Mouse (Mus musculus): ENCODE results near the gene Irgq. TPM values are rescaled to one million over a fixed set of nuclear protein-coding genes. Genes with fewer than 3 reads are reported as not detected.

Irgq gene
- polyA plus RNA-seq, 1 experiment from 2014 or later: 11.5 TPM

DNA sequence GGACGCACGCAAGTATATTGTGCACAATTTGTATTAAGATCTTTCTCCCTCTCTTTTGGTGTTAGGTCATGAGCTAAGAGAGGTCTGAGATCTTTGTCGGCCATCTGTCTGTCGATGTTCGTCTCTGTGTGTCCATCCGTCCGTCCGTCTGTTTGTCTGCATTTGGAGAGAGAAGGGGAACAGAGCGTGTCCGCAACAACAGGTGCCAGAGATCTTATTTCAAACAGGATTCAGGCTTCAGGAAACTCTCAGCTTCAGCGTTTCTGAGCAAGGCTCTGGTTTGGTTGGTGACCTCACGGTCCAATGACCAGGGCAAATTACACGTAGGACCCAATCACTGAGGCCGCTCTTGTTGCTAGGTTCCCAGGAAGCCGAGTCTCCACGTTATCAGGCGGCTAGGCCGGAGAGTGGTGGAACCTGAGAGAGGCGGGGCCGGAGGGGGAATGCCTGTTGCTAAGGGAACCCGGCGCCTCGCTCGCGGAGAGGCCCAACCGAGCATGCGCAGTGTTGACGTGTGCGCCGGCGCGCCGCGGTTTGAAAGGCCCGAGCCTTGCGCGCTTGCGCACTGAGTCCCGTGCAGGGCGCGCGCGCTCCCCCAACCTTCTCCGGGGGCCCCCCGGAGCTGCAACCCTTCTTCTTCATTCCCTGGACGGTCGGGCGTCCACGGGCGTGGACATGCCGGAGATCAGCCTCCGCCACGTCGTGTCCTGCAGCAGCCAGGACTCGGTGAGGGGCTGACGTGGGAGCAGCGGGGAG is 16.3 kb downstream of the Irgq start:
- peak overlapping the region; percentile 46 for H3K27ac ChIP-seq
- H3K4me3 ChIP-seq (ENCODE audit: inconsistent target): peak overlapping the region; percentile 75
- no peaks in the 10 kb centered on the region for H3K36me3 ChIP-seq (ENCODE audit: inconsistent target)
- under 1% methylated on average over 57 of the region's 57 CpGs for WGBS (ENCODE audit: missing documents)
- H3K79me2 ChIP-seq (ENCODE audit: inconsistent target): peaks cover 12% of the 10 kb centered on the region

DNA sequence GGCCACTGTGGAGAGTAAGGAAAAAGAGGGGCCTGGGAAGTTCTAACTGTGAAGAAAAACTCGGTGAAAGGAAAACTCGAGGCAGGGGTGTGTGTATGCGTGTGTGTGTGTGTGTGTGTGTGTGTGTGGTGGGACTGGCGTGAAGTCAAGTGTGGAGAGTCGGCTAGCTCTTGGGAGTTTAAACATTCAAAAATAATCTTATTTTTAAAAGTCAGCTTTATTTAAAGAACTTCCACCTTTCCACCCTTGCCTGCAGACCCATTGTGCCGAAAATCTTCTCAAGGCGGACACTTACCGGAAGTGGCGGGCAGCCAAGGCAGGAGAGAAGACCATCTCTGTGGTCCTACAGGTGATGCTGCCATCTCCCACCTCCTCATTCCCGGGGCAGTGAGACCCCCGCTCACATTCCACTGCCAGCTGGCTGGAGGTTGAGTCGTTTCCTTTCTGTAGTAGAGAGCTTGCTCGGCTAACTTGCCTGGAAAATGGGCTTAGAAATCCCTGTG is 17.1 kb downstream of the Irgq start:
- Histone ChIP-seq H3K79me2 (ENCODE audit: inconsistent target) (peaks cover 12% of the 10 kb centered on the region), H3K4me3 (ENCODE audit: inconsistent target) (peak overlapping the region; percentile 75), H3K36me3 (ENCODE audit: inconsistent target) (no peaks in the 10 kb centered on the region), H3K27ac (peak overlapping the region; percentile 33)
- 35% methylated on average over 12 of the region's 13 CpGs for WGBS (ENCODE audit: missing documents)

DNA sequence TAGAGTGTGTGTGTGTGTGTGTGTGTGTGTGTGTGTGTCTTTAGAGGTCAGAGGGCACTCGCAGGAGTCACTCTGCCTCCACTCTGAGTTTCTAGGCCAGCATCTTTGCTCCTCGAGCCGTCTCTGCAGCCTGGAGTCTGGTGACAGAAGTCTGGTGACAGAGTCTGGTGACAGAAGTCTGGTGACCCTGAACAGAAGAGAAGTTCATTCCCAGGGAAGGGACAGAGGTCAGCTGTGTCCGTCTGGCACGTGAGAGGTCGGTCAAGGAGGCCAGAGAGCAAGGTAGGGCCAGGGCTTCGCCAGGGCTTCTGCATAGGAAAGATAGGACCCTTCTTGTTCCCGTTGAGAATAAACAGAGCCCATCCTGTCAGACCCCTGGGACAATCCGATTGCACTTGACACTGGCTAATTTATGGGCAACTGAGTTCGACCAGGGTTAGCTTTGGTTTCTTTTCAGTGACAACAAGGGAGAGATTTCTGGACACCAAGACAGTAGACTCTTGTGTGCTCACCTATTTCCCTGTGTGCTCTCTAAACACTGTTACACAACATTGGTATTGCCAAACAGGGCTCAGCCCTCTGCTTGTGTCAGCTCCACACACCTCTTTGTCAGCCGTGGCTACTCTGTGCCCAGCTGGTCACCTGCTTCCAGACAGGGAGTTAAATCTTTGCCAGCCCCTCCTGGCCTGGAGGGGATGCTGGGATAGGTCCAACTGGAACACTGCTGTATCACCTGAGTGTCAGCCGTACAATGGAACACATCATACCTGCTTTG is 21.7 kb downstream of the Irgq start:
- Histone ChIP-seq H3K36me3 (ENCODE audit: inconsistent target) (0 out of 2 replicates have a peak, but pooled peaks cover 7% of the 10 kb centered on the region), H3K79me2 (ENCODE audit: inconsistent target) (peaks cover 11% of the 10 kb centered on the region), H3K4me3 (ENCODE audit: inconsistent target) (no peak overlapping the region), H3K27ac (no peak overlapping the region)
- 80% methylated on average over 12 of the region's 12 CpGs for WGBS (ENCODE audit: missing documents)

GRCm38 (mm10) chr7:24555786-24556185 is 25.3 kb downstream of the Irgq start:
- no peaks in the 10 kb centered on the region; the same call in 1 of the 2 replicates for H3K79me2 ChIP-seq (ENCODE audit: inconsistent target)
- no peak overlapping the region for H3K27ac ChIP-seq
- 0 out of 2 replicates have a peak, but pooled peaks cover 7% of the 10 kb centered on the region for H3K36me3 ChIP-seq (ENCODE audit: inconsistent target)
- H3K4me3 ChIP-seq (ENCODE audit: inconsistent target): no peak overlapping the region
- 92% methylated on average over 10 of the region's 10 CpGs for whole genome bisulfite sequencing (ENCODE audit: missing documents)

DNA sequence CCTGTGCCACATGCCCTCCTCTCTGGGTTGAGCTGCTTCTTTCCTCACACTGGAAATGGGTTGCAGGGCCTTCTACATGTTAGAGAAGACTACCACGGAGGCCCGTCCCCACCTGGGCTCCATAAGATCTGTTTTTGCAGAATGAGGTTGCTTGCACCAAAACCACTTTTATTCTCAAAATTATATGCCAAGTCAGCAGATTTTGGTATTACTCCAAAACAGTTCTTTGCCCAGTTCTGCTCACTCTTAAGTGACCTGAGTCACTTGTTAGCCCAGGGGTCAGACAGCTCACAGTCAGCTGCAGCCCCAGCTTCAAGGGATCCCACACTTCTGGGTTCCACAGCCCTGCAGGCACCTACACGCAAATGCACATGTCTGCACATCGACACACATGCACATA is 31.0 kb downstream of the Irgq start:
- Histone ChIP-seq H3K79me2 (ENCODE audit: inconsistent target) (no peaks in the 10 kb centered on the region; the same call in 1 of the 2 replicates), H3K36me3 (ENCODE audit: inconsistent target) (peaks cover under 1% of the 10 kb centered on the region; the same call in 1 of the 2 replicates), H3K27ac (no peak overlapping the region), H3K4me3 (ENCODE audit: inconsistent target) (no peak overlapping the region)
- 98% methylated on average over 4 of the region's 4 CpGs for WGBS (ENCODE audit: missing documents)

DNA sequence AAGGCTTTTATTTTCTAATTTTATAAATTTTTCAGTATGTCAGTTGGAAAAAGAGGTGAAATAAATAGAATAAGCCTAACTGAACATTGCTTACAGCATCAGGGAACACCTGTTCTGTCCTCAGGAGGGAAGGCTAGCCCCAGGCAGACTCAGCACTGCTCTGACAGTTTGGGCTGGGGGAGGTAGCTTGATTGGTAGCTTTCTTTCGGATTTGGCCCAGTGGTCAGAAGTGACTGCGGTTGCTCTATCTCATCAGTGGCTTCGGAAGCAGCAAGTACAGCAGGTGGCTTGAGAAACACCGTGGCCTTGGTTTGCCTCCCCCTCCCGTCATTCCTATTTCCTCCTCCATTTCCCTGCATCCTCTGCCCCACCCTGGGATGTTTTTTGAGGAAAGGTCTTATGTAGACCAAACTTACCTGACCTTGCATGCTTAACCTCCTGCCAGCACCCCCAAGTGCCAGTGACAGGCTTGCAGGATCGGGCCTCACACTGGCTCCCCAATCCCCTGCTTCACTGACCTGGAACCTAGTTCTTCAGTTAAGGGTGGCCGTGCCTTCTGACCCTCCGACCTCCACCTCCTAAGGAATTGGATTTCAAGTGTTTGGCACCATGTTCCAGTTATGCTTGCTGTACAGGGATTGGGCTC is 32.8 kb downstream of the Irgq start:
- no peak overlapping the region for H3K27ac ChIP-seq
- H3K36me3 ChIP-seq (ENCODE audit: inconsistent target): peaks cover 17% of the 10 kb centered on the region
- no peak overlapping the region for H3K4me3 ChIP-seq (ENCODE audit: inconsistent target)
- H3K79me2 ChIP-seq (ENCODE audit: inconsistent target): no peaks in the 10 kb centered on the region
- WGBS (ENCODE audit: missing documents): 97% methylated on average over 8 of the region's 8 CpGs

GRCm38 (mm10) chr7:24563837-24564206 is 33.3 kb downstream of the Irgq start:
- Histone ChIP-seq H3K27ac (no peak overlapping the region), H3K79me2 (ENCODE audit: inconsistent target) (no peaks in the 10 kb centered on the region), H3K4me3 (ENCODE audit: inconsistent target) (no peak overlapping the region), H3K36me3 (ENCODE audit: inconsistent target) (peaks cover 17% of the 10 kb centered on the region)
- 89% methylated on average over 4 of the region's 4 CpGs for WGBS (ENCODE audit: missing documents)

GRCm38 (mm10) chr7:24564607-24565265 is 34.2 kb downstream of the Irgq start:
- WGBS (ENCODE audit: missing documents): 62% methylated on average over 6 of the region's 6 CpGs
- Histone ChIP-seq H3K79me2 (ENCODE audit: inconsistent target) (no peaks in the 10 kb centered on the region), H3K27ac (no peak overlapping the region), H3K4me3 (ENCODE audit: inconsistent target) (no peak overlapping the region), H3K36me3 (ENCODE audit: inconsistent target) (peaks cover 17% of the 10 kb centered on the region)

DNA sequence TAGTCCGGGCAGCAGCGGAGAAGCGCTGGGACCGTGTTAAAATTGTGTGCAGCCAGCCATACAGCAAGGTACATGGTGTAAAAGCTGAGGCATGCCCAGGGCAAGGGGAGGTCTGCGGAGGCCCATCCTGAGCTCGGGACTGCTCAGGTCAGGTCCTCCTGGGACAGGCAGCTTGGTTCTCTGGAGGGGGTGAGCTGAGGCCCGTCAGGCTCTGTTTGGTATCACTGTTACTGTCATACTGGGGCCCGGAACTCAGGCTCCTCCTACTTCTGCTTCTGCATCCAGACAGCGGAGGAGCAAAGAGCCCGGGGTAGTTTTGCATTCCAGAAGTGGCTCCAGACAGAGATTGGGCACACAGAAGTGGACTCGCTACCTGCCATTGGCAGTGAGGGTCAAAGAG is 35.1 kb downstream of the Irgq start:
- WGBS (ENCODE audit: missing documents): 92% methylated on average over 11 of the region's 11 CpGs
- H3K27ac ChIP-seq: no peak overlapping the region
- H3K79me2 ChIP-seq (ENCODE audit: inconsistent target): no peaks in the 10 kb centered on the region
- no peak overlapping the region for H3K4me3 ChIP-seq (ENCODE audit: inconsistent target)
- H3K36me3 ChIP-seq (ENCODE audit: inconsistent target): peaks cover 17% of the 10 kb centered on the region

DNA sequence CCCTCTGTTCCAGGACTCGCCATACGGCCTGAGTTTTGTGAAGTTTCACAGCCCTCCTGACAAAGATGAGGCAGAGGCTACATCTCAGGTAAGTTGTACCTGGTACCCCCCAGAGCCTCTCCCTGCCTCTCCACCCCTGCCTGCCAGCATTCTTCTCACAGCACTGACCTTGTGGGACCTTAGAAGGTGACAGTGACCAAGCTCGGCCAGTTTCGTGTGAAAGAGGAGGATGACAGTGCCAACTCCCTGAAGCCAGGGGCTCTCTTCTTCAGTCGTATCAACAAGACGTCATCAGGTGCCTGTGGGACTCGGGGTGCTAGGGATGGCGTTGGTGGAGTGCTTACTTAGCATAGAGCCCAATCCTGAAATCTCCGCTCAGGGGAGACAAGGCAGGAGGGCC is 35.7 kb downstream of the Irgq start:
- Histone ChIP-seq H3K4me3 (ENCODE audit: inconsistent target) (no peak overlapping the region), H3K79me2 (ENCODE audit: inconsistent target) (no peaks in the 10 kb centered on the region), H3K36me3 (ENCODE audit: inconsistent target) (peaks cover 17% of the 10 kb centered on the region), H3K27ac (no peak overlapping the region)
- 92% methylated on average over 9 of the region's 9 CpGs for WGBS (ENCODE audit: missing documents)

- 89% methylated on average over 4 of the region's 4 CpGs for WGBS (ENCODE audit: missing documents)
- Histone ChIP-seq H3K79me2 (ENCODE audit: inconsistent target) (no peaks in the 10 kb centered on the region), H3K4me3 (ENCODE audit: inconsistent target) (no peak overlapping the region), H3K27ac (no peak overlapping the region), H3K36me3 (ENCODE audit: inconsistent target) (peaks cover 17% of the 10 kb centered on the region)
Observed at GRCm38 (mm10) chr7:24568512-24568911, 38.0 kb downstream of the Irgq start.

- Histone ChIP-seq H3K36me3 (ENCODE audit: inconsistent target) (peaks cover 17% of the 10 kb centered on the region), H3K4me3 (ENCODE audit: inconsistent target) (no peak overlapping the region), H3K27ac (no peak overlapping the region), H3K79me2 (ENCODE audit: inconsistent target) (no peaks in the 10 kb centered on the region)
- 89% methylated on average over 4 of the region's 4 CpGs for WGBS (ENCODE audit: missing documents)
Observed at GRCm38 (mm10) chr7:24571071-24571470, 40.6 kb downstream of the Irgq start.

GRCm38 (mm10) chr7:24572455-24572854 is 42.0 kb downstream of the Irgq start:
- H3K4me3 ChIP-seq (ENCODE audit: inconsistent target): no peak overlapping the region
- peaks cover 7% of the 10 kb centered on the region for H3K36me3 ChIP-seq (ENCODE audit: inconsistent target)

DNA sequence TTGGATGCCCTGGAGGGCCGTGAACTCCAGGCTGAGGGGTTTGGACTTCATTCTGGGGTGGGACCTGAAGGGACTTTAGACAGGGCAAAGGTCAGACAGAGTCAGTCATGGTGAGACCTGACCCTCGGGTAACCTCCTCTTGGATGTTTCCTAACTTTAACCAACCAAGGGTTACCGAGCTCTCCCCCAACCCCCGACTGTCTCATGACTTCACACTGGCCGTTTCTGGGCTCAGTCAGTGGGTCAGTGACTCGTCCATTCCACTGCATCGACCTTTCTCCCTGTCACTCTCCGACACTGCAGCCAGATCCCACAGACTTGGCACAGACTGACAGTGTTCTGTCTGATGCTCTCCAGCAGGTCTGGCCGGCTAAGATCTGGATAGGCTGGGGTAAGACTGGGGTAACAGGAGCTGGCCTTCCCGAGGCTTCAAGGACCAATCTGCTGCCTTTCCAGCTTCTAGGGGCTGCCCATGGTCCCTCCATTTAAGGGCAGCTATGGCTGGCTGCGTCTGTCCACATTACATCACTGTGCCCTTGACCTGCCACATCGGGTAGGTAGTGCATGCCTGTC is 43.8 kb downstream of the Irgq start:
- Histone ChIP-seq H3K79me2 (ENCODE audit: inconsistent target) (no peaks in the 10 kb centered on the region), H3K4me3 (ENCODE audit: inconsistent target) (no peak overlapping the region), H3K27ac (no peak overlapping the region), H3K36me3 (ENCODE audit: inconsistent target) (no peaks in the 10 kb centered on the region)
- 77% methylated on average over 12 of the region's 12 CpGs for WGBS (ENCODE audit: missing documents)

More at GRCm38 (mm10) chr7:24572455-24572854, 42.0 kb downstream of the Irgq start:
- 76% methylated on average over 5 of the region's 5 CpGs for WGBS (ENCODE audit: missing documents)
- Histone ChIP-seq H3K79me2 (ENCODE audit: inconsistent target) (no peaks in the 10 kb centered on the region), H3K27ac (no peak overlapping the region)
